Mouse (Mus musculus) frontal cortex, adult (tissue): Measurements from ENCODE around the gene Olfr1505.

Source experiments
- ATAC-seq: cut with Nextera tagmentation; 2 replicates; pipeline ENCODE4 v1.9.2; 2017; ENCODE audit warnings: mild to moderate bottlenecking, moderate library complexity, mixed read lengths; ENCODE audit not compliant: low TSS enrichment

Olfr1505 gene

GRCm38 (mm10) chr19:13913230-13913629 is at the start of gene Olfr1505:
TSS of gene Olfr1505 (plus strand) at chr19:13913530.
- ATAC-seq, result no peak

GRCm38 (mm10) chr19:13897828-13898227 is 15.5 kb upstream of the Olfr1505 start, which contains the start of gene Olfr1504:
TSS of gene Olfr1504 (minus strand) at chr19:13897928.
- no peak for ATAC-seq
